Mouse (Mus musculus): ENCODE results near the gene Defb3.

- TF ChIP-seq EP300 (optimal IDR thresholded peaks at IDR 0.05) (no peak), CTCF (IDR thresholded peaks at IDR 0.05; ENCODE audit: low read depth) (no peak)
These were observed 33.5 kb upstream of the Defb3 start for GRCm38 (mm10) chr8:19259667-19260066.
